ENCODE assay signal across 11 mouse cellular contexts in genomic region chr11:54905931-54906330, GRCm38 (mm10). TPM values are rescaled to one million over a fixed set of nuclear protein-coding genes. Genes with fewer than 3 reads are reported as not detected.
DNase-seq lines count a peak whose midpoint lies in the region; ATAC-seq lines count a peak whose summit lies in the region.
"Had no signal": no experiment of that assay in that cellular context is flagged by ENCODE, and none has a peak within 500 bp of the region (broad histone marks: within the 10 kb centered on the region; RNA-seq: fewer than 3 reads in every experiment).

No protein-coding gene starts in this region.

- H3K9me3 ChIP-seq in heart, embryonic 11.5 days (replicated peaks; ENCODE audit: control insufficient read depth, low read length), result no peaks in the 10 kb centered on the region
- no peaks in the 10 kb centered on the region for H3K9me3 ChIP-seq in liver, embryonic 16.5 days (replicated peaks; ENCODE audit: control insufficient read depth, low read length)

- H3K27me3 ChIP-seq in heart, embryonic 11.5 days (ENCODE audit: control insufficient read depth, insufficient read depth, low read length), result no peaks in the 10 kb centered on the region
- H3K27me3 ChIP-seq in liver, embryonic 16.5 days (ENCODE audit: control insufficient read depth, insufficient read depth, low read depth, low read length), result peaks cover 6% of the 10 kb centered on the region

- H3K27ac ChIP-seq in heart, embryonic 11.5 days (ENCODE audit: low read depth, low read length), result peak overlapping the region; percentile 47; the same call in 1 of the 2 replicates
- 0 out of 2 replicates have a peak overlapping the region, but pooled peaks have one; percentile 21 for H3K27ac ChIP-seq in liver, embryonic 16.5 days (ENCODE audit: low read length)

- peaks cover 27% of the 10 kb centered on the region for H3K4me1 ChIP-seq in heart, embryonic 11.5 days (ENCODE audit: control insufficient read depth, insufficient read depth, low read length)
- H3K4me1 ChIP-seq in liver, embryonic 16.5 days (ENCODE audit: control insufficient read depth, low read depth, low read length), result peaks cover 9% of the 10 kb centered on the region

- H3K4me3 ChIP-seq in heart, embryonic 11.5 days (ENCODE audit: low read depth, low read length), result no peak overlapping the region
- no peak overlapping the region for H3K4me3 ChIP-seq in liver, embryonic 16.5 days (ENCODE audit: low read depth, low read length)

- 41% methylated on average over 4 of the region's 4 CpGs for WGBS in heart, embryonic 11.5 days (ENCODE audit: insufficient replicate concordance)
- WGBS in liver, embryonic 16.5 days (ENCODE audit: insufficient replicate concordance), result 49% methylated on average over 4 of the region's 4 CpGs

- H3K36me3 ChIP-seq in heart, embryonic 11.5 days (ENCODE audit: control insufficient read depth, insufficient read depth, low read length), result peaks cover 14% of the 10 kb centered on the region; the same call in 1 of the 2 replicates
- no peaks in the 10 kb centered on the region for H3K36me3 ChIP-seq in liver, embryonic 16.5 days (ENCODE audit: control insufficient read depth, insufficient read depth)

- intact Hi-C loops in heart, postnatal 36 days (cut with DNase I), result no loop called here

- no peak overlapping the region for H3K4me2 ChIP-seq in heart, embryonic 11.5 days
- no peak overlapping the region for H3K4me2 ChIP-seq in liver, embryonic 16.5 days (ENCODE audit: low read depth, low read length)

- no peak for ATAC-seq in heart, embryonic 11.5 days (replicated peaks; ENCODE audit: insufficient number of reproducible peaks, low FRiP score, low TSS enrichment)
- peak; percentile 70 for ATAC-seq in liver, embryonic 16.5 days (ENCODE audit: low read depth)

- H3K9ac ChIP-seq in heart, embryonic 11.5 days (ENCODE audit: low read depth, low read length), result peak overlapping the region; percentile 0; the same call in 1 of the 2 replicates
- H3K9ac ChIP-seq in liver, embryonic 16.5 days (ENCODE audit: low read depth, low read length), result no peak overlapping the region

- peak; percentile 60 to 72 for DNase-seq in heart, adult 18-20 months
- no peak for DNase-seq in heart, postnatal 36 days
- DNase-seq in kidney, adult 8-10 months, result peak; percentile 69 to 72
- DNase-seq in embryo, embryonic 10 days (ENCODE audit: low spot score), result no peak
- DNase-seq in cerebellum, adult 18-20 months, result no peak
- no peak for DNase-seq in cerebellum, postnatal 4 days (ENCODE audit: low spot score in 2 of 2)
- DNase-seq: cerebellum, postnatal 25 days; lung, adult 18-20 months had no signal

RNA-seq across cellular contexts. Expression of gene Gpx3, which starts 3.7 kb away (rescaled TPM):
- 100 to 1,000 TPM; 206 to 329 TPM for total RNA-seq in heart, adult 18-20 months (2021)
- 100 to 1,000 TPM; 189 to 218 TPM for total RNA-seq in heart, postnatal 36 days (2021)
- 1,579 and 1,713 TPM in 2 replicates for polyA plus RNA-seq in heart, embryonic 11.5 days (2014; fragmentation: Nextera tagmentation; extraction: Ambion mirVana)
- polyA plus RNA-seq in liver, embryonic 16.5 days (2015; fragmentation: Nextera tagmentation; extraction: Ambion mirVana), result 39.1 and 45.2 TPM in 2 replicates
- total RNA-seq: monocyte, adult 5-6 weeks had no signal

RNA-seq across cellular contexts. Expression of gene Hint1, which starts 39.7 kb away (rescaled TPM):
- total RNA-seq in heart, adult 18-20 months (2021), result 100 to 1,000 TPM; 303 to 309 TPM
- 100 to 1,000 TPM; 292 to 340 TPM for total RNA-seq in heart, postnatal 36 days (2021)
- 632 and 639 TPM in 2 replicates for polyA plus RNA-seq in heart, embryonic 11.5 days (2014; fragmentation: Nextera tagmentation; extraction: Ambion mirVana)
- 358 and 381 TPM in 2 replicates for polyA plus RNA-seq in liver, embryonic 16.5 days (2015; fragmentation: Nextera tagmentation; extraction: Ambion mirVana)

RNA-seq across cellular contexts. Expression of gene Lyrm7, which starts 45.2 kb away (rescaled TPM):
- 10 to 100 TPM; 30.9 to 34.4 TPM for total RNA-seq in heart, adult 18-20 months (2021)
- 10 to 100 TPM; 37.9 to 39.0 TPM for total RNA-seq in heart, postnatal 36 days (2021)
- polyA plus RNA-seq in heart, embryonic 11.5 days (2014; fragmentation: Nextera tagmentation; extraction: Ambion mirVana), result 16.5 and 19.1 TPM in 2 replicates
- polyA plus RNA-seq in liver, embryonic 16.5 days (2015; fragmentation: Nextera tagmentation; extraction: Ambion mirVana), result 3.2 and 3.8 TPM in 2 replicates

RNA-seq across cellular contexts. Expression of gene Tnip1, which starts 56.8 kb away (rescaled TPM):
- 10 to 100 TPM; 26.7 to 32.7 TPM for total RNA-seq in heart, adult 18-20 months (2021)
- total RNA-seq in heart, postnatal 36 days (2021), result 10 to 100 TPM; 29.2 to 29.4 TPM
- polyA plus RNA-seq in heart, embryonic 11.5 days (2014; fragmentation: Nextera tagmentation; extraction: Ambion mirVana), result 16.0 and 16.8 TPM in 2 replicates
- 5.2 and 6.5 TPM in 2 replicates for polyA plus RNA-seq in liver, embryonic 16.5 days (2015; fragmentation: Nextera tagmentation; extraction: Ambion mirVana)

Comparison
In these comparisons a context has a peak if more than half of its experiments do, and no peak if none do; other contexts are left out.
1. DNase-seq: peak in heart, adult 18-20 months (2 of 2) and kidney, adult 8-10 months (2 of 2); none in heart, postnatal 36 days (0 of 2), embryo, embryonic 10 days (single experiment), cerebellum, adult 18-20 months (0 of 2) and cerebellum, postnatal 4 days (0 of 2).